Mouse (Mus musculus): ENCODE measurements around the gene Aox2.

Aox2 gene

DNA sequence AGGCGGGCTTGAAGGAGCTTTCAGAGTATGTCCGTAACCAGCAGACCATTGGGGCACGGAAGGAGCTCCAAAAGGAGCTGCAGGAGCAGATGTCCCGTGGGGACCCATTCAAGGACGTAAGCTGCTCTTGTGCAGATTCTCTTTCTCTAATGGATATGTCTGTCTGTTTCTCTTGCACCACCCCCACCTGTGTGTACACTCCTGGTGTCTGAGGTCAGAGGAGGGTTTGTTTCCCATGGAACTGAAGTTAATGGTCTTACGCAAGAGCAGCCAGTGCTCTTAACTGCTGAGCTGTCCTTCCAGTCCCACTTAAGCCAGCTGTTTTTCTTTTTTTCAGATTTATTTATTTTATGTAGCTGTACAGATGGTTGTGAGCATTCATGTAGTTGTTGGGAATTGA lies 123.3 kb downstream of the Aox2 start:
- no peak for DNase-seq (ENCODE audit: low spot score in 2 of 2)

DNA sequence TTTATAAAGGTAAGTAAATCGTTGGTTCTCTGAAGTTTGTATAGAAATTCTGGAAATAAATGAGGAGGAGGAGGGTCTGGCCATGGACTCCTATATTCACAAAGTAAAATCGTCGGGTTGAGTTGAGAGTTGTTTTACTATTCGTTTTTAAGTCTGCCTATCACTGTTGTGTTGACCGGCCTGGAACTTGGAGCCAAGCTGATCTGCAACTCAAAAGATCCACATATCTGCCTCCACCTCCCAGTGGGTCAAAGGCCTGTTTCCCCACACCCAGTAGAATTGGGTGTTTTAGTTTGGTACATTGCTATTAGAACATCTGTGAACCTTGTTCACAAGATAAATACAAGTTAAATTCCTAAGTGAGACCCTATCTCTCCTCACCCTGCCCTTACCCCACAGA lies 125.6 kb downstream of the Aox2 start:
- DNase-seq (ENCODE audit: low spot score in 2 of 2): no peak

DNA sequence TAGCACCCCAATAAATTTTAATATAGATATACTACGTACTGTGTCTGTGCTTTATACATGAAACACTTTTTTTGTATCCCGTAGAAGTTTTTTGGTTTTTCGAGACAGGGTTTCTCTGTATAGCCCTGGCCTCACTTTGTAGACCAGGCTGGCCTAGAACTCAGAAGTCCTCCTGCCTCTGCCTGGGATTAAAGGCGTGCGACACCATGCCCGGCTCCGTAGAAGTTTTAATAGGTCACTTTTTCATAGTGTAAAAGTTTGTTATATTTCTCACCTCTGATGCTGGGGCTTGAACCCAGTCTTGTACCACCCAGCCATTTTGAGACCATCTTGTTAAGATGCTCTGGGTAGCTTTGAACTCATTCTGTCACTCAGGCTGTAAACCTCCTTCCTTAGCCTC lies 129.2 kb downstream of the Aox2 start:
- no peak for DNase-seq (ENCODE audit: low spot score in 2 of 2)

DNA sequence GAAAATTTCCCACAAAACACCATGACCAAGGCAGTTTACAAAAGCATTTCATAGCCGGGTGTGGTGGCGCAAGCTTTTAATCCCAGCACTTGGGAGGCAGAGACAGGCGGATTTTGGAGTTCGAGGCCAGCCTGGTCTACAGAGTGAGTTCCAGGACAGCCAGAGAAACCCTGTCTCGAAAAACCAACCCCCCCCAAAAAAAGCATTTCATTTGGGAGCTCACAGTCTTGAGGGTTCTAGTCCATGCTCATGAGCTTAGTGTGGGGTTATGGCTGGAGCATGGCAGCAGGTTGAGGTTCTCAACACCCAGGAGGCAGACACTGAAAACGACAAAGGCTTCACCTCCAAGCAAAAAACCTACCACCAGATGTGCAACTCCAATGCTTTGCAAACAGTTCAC lies 130.0 kb downstream of the Aox2 start:
- DNase-seq (ENCODE audit: low spot score in 2 of 2): no peak

DNA sequence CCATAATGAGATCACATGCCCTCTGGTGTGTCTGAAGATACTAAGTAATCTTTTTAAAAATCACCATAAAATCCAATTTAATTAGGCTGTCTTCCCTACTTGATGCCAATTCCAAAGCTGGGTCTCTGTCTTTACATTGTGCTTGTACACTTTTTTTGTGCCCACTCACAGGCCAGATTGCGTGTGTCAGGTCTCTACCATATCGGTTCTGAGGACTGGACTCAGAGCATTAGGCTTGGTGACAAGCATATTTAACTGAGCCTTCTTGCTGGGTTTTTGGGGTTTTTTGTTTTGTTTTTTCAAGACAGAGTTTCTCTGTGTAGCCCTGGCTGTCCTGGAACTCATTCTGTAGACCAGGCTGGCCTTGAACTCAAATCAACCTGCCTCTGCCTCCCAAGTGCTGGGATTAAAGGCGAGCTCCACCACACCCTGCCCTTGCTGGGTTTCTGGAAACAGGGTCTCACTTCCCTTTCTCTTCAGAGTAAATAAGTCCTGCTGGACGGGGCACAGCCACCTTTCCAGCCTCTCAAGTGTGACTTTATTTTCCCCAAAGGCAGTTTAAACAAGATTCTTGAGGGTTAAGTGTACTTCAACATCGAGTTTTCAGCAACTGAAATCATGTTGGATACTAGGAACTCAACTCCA lies 131.5 kb downstream of the Aox2 start:
- no peak for DNase-seq (ENCODE audit: low spot score in 2 of 2)

DNA sequence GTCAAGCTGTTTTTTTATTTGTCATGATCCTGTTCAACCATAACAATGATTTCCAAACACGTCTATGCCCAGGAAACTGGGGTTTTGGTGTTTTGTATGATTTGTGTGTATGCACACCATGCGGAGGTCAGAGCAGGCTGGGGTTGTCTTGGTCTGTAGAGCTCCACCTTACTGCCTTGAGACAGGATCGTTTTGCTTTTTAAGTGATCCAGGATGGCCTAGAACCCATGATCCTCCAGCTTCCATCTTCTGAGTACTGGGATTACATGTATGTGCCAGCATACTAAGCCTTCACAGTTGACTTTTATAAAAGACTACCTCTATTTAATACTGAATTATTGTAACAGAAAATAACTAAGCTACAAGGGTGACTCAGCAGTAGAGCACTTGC lies 132.1 kb downstream of the Aox2 start:
- no peak for DNase-seq (ENCODE audit: low spot score in 2 of 2)

DNA sequence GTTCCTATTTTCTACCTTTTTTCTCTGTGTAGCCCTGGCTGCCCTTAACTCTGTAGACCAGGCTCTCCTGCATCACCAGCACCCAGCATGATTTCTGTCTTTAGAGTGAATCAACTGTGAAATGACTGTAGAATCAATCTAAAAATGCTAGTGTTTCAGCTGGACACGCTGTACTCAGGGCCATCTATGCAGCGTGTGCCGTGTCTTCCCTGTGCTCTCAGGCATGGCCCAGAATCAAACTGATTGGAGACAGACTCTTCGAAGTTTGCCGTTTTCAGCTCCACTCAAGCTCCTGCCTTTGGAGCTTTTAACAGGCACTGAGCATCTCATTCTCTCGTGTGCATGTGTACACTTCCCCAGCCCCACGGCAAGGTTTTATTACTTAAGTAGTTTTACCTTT lies 132.7 kb downstream of the Aox2 start:
- no peak for DNase-seq (ENCODE audit: low spot score in 2 of 2)

DNA sequence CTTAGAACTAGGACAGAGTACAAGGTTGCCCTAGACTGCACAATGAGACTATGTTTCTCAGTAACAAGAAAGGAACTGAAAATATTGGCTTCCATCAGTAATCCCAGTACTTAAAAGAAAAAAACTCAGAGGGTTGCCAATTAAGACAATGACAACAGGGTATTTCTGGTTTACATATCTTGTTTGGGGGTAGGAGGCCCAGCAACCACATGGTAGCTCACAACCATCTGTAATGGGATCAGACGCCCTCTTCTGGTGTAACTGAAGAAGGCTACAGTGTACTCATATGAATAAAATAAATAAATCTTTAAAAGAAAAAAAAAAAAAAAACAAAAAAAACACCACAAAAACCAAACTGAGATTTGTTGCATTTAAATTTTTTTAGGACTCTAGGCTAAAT lies 137.3 kb downstream of the Aox2 start:
- DNase-seq (ENCODE audit: low spot score in 2 of 2): no peak

DNA sequence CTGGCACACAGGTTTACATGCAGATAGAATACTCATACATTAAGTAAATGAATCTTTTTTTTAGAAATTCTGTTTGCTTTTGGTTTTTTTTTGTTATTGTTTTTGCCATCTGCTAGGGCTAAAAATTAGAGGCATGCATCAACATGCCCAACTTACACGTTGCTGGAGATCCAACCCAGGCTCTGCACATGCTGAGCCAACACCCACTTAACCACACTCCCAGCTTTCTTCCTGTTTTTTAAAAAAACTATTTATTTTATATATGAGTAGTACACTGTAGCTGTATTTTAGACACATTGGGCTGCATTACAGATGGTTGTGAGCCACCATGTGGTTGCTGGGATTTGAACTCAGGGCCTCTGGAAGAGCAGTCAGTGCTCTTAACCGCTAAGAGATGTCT lies 137.9 kb downstream of the Aox2 start:
- DNase-seq (ENCODE audit: low spot score in 2 of 2): no peak

DNA sequence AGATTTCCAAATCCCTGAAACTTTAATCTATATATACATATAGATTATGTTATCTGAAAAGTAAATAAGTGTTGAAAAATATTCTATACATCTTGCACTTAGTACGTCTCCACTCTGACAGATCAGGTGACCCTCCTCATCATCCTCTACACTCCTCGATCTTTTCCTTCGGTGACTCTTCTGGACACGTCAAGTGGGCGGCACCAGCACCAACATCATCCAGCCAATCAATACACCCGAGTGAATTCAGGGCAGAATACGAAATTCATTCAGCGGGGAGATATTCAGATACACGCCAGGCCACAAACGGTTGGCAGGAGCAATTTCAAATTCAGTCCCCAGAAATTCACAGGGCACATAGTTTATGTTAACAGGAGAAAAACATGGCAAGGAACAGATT lies 141.9 kb downstream of the Aox2 start:
- DNase-seq (ENCODE audit: low spot score in 2 of 2): no peak

DNA sequence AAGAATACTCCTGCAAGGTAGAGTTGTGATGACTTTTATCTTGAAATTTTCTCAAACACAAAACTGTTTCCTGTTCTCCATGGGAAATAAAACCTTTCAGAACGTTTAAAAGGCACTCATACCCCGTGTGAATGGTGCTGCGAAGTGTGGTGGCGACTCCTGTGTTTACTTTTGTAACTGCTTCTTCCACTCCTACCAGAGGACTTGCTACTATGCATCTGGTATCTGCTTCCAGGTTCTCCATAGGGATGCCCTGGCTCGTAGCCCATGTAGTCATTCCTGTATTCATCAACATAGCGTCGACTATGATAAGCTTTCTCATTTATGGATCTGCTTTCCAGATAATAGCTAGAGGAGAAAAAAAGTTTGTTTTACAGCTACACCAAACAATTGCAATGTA lies 142.8 kb downstream of the Aox2 start:
- no peak for DNase-seq (ENCODE audit: low spot score in 2 of 2)

DNA sequence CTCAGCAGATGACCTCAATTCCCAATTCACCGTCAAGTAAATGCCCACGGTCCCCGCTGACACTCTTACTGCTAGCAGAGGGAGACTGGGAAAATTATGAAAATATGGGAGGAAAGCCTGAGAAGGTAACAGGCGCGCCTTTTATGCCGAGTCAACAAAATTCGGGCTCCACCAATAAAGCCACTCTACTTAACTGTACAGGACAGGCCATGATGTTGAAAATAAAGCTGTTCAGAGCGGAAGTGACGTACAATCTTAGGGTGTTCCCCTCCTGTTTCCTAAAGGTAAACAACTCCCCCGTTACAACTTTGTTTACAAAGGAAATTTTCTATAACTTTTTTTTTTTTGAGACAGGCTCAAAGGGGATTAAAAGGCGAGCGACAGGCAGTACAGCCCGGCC lies 144.8 kb downstream of the Aox2 start:
- DNase-seq (ENCODE audit: low spot score in 2 of 2): no peak

DNA sequence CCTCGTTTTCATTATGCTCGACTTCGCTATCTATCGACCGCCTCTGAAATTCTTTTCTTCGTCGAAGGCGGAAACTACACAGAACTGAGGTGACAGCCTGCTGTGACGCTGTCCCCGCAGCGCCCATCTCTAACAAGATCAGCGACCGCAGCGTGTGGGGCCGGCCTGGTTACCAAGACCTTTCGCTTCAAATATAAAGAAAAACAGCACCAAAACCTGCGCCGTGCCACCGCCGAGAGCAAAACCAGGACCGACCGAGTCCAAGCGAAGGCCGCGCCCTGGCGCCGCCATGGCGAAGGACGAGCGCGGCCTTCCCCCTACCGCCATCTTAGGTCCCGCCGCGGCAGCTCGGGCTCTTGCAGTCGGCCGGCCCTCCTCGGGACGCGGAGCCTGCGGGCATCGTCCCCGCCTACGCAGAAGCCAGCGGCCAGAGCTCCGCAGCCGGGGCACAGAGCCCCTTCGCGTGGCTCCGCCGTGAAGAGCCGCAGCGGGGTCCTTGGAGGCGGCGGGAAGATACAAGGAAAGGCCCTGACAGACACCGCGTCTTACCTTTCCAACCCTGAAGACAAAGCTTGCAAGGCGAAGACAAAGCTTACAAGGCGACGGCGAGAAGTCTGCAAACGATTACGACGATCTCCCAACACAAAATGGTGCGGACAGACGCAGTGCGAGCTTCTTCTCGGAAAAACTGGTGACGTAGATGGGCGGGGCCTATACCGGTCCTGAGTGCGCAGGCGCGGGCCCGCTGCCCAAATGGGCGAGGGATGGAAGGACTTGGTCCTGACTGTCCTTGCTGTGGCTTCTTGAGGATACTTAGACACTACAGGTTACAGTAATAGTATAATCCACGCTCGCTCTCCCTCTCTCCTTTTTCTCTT lies 145.5 kb downstream of the Aox2 start, which contains the start of gene Clk1:
Gene Clk1 (minus strand): TSS at position 696 of the 878 bp plus-strand sequence.
- DNase-seq (ENCODE audit: low spot score in 2 of 2): peak; percentile 96 to 99

DNA sequence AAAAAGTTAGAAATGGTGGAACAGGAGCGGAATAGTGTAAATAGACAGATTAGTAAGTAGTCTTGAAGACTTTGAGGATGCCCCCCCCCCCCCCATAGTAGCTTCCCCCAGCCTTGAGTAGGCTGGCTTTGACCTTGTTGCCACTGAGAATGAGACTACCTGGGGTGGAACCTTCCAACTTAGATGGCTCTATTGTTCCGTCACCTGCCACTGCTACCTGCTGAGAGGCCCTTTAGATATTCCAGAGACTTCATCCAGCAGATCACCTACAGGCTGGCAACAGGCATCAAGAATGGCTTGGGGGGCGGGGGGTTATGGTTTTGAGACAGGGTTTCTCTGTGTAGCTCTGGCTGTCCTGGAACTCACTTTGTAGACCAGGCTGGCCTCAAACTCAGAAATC lies 146.4 kb downstream of the Aox2 start:
- no peak for DNase-seq (ENCODE audit: low spot score in 2 of 2)

Measured in urinary bladder, adult 18-20 months (tissue).